Mouse (Mus musculus) embryonic facial prominence, embryonic 14.5 days (tissue): ENCODE data around the gene Ctse. TPM values are rescaled to one million over a fixed set of nuclear protein-coding genes. Genes with fewer than 3 reads are reported as not detected.

ENCODE experiments used
- ATAC-seq: fragments of 200-750 bp; cut with Nextera tagmentation; 2 replicates; pipeline ENCODE4 v1.8.0; 2017; ENCODE audit warnings: low read depth, moderate number of reproducible peaks, moderate TSS enrichment
- DNase-seq: peaks from one replicate; pipeline ENCODE4 v3.0.0-alpha.2; 2015; ENCODE audit warnings: low spot score
- H3K27ac ChIP-seq: fragments of 300-500 bp; sonication (generic); replicated peaks from 2 replicates; pipeline ENCODE4 v1.5.1; 2014; ENCODE audit warnings: low read depth, mild to moderate bottlenecking, low read length, moderate library complexity
- H3K27me3 ChIP-seq: fragments of 300-500 bp; sonication (generic); replicated peaks from 2 replicates; pipeline ENCODE4 v1.6.1; 2014; ENCODE audit warnings: low read length; ENCODE audit not compliant: control insufficient read depth, insufficient read depth
- H3K36me3 ChIP-seq: fragments of 300-500 bp; sonication (generic); 2 replicates; pipeline ENCODE4 v1.6.1; 2014; ENCODE audit warnings: low read length, mixed read lengths; ENCODE audit not compliant: control insufficient read depth, insufficient read depth
- H3K4me1 ChIP-seq: fragments of 300-500 bp; sonication (generic); 2 replicates; pipeline ENCODE4 v1.6.1; 2014; ENCODE audit warnings: antibody characterized with exemption, low read length; ENCODE audit not compliant: control insufficient read depth, insufficient read depth
- H3K4me2 ChIP-seq: fragments of 300-500 bp; sonication (generic); 2 replicates; pipeline ENCODE4 v1.6.1; 2014; ENCODE audit warnings: low read depth, mild to moderate bottlenecking, low read length, moderate library complexity, mixed read lengths
- H3K4me3 ChIP-seq: fragments of 300-500 bp; sonication (generic); 2 replicates; pipeline ENCODE4 v1.5.1; 2014; ENCODE audit warnings: low read depth, mild to moderate bottlenecking, low read length
- H3K9ac ChIP-seq: fragments of 300-500 bp; sonication (generic); 2 replicates; pipeline ENCODE4 v1.6.1; 2014; ENCODE audit warnings: low read depth, mild to moderate bottlenecking, low read length, moderate library complexity, mixed read lengths
- H3K9me3 ChIP-seq: fragments of 300-500 bp; sonication (generic); 2 replicates; pipeline ENCODE4 v1.6.1; 2016; ENCODE audit warnings: low read length; ENCODE audit not compliant: control insufficient read depth
- WGBS: fragments of 180-500 bp; shearing (Covaris S2); extraction: QIAGEN DNeasy Blood & Tissue Kit; methylation state at CpG from one replicate; pipeline ENCODE4 v1.1.7; 2014; 5-methylcytosine and 5-hydroxymethylcytosine counted together
- polyA plus RNA-seq: library from polyadenylated mRNA; unstranded; fragments of >200 nt; fragmentation: Nextera tagmentation; extraction: Ambion mirVana; gene quantifications from 2 replicates; pipeline ENCODE4 v1.2.1, GENCODE M21; 2014

The Ctse gene
- polyA plus RNA-seq, 1 experiment from 2014 or later, result 0.15 TPM

- no peaks in the 10 kb centered on the region for H3K27me3 ChIP-seq
- no peaks in the 10 kb centered on the region for H3K9me3 ChIP-seq
- 82% methylated on average over 9 of the region's 9 CpGs for WGBS
- ATAC-seq (no peak), DNase-seq (no peak)
- H3K4me2 ChIP-seq, result no peak overlapping the region
- no peaks in the 10 kb centered on the region for H3K36me3 ChIP-seq
- no peak overlapping the region for H3K27ac ChIP-seq
- no peak overlapping the region for H3K4me3 ChIP-seq
- H3K9ac ChIP-seq, result no peak overlapping the region
- H3K4me1 ChIP-seq, result no peaks in the 10 kb centered on the region
These were observed 675 bp downstream of the Ctse start for GRCm38 (mm10) chr1:131638541-131639421.

DNA sequence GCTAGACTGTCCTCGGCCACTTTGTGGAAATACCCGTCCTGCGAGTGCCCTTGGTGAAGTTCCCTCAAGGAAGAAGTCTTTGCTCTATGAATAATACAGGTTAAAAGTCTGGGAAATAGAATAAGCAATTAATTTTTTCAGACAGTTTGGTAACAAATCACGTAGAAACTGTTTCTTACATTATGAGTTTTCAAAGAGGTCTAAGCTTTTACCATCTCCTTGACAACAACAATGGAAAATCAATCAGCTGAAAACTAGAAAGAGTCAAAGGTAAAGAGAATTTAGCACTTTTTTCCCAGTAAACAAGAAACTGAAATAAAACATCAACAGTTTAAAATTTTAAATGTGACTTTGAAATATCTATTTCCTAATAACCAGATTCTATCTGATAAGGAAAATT is 2.0 kb downstream of the Ctse start:
- 77% methylated on average over 4 of the region's 4 CpGs for WGBS
- Histone ChIP-seq H3K9me3 (no peaks in the 10 kb centered on the region), H3K4me1 (no peaks in the 10 kb centered on the region), H3K9ac (no peak overlapping the region), H3K27me3 (no peaks in the 10 kb centered on the region), H3K36me3 (no peaks in the 10 kb centered on the region), H3K27ac (no peak overlapping the region), H3K4me3 (no peak overlapping the region), H3K4me2 (no peak overlapping the region)
- DNase-seq (no peak), ATAC-seq (no peak)

DNA sequence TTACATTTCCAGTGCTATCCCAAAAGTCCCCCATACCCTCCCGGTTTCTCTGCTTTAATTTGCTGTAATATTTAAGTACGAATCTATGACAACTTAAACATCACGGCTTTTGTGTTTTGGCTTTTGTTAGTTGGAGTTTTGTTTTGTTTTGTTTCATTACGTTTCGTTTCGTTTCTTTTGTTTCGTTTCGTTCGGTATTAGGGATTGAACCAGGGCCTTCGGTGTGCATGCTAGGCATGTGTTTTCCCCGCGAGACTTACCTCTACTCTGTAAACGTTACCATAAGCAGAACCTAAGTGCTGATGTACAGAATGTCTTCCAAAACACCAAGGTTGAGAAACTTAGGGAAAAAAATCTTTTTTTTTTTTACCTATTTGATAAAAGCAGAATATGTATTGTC is 3.5 kb downstream of the Ctse start:
- H3K9me3 ChIP-seq, result no peaks in the 10 kb centered on the region
- H3K4me1 ChIP-seq, result no peaks in the 10 kb centered on the region
- no peak for DNase-seq
- no peak overlapping the region for H3K4me3 ChIP-seq
- H3K9ac ChIP-seq, result no peak overlapping the region
- H3K27ac ChIP-seq, result no peak overlapping the region
- no peaks in the 10 kb centered on the region for H3K36me3 ChIP-seq
- no peak overlapping the region for H3K4me2 ChIP-seq
- WGBS, result 92% methylated on average over 13 of the region's 13 CpGs
- no peaks in the 10 kb centered on the region for H3K27me3 ChIP-seq
- no peak for ATAC-seq

DNA sequence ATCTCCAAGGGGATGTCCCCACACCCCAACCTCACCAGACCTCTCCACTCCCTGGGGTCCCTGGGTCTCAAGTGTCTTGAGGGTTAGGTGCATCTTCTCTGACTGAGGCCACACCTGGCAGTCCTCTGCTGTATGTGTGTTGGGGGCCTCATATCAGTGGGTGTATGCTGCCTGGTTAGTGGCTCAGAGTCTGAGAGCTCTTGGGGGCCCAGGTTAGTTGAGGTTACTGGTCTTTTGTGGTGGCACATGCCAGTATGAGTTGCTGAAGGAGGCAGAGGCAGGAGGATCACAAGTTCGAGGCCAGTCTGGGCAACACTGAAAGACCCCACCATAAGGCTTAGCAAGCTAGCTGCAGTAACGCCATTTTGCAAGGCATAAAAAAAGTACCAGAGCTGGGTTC is 4.1 kb downstream of the Ctse start:
- no peaks in the 10 kb centered on the region for H3K4me1 ChIP-seq
- H3K9ac ChIP-seq, result no peak overlapping the region
- no peaks in the 10 kb centered on the region for H3K36me3 ChIP-seq
- no peaks in the 10 kb centered on the region for H3K9me3 ChIP-seq
- no peak overlapping the region for H3K27ac ChIP-seq
- 90% methylated on average over 2 of the region's 2 CpGs for WGBS
- no peak overlapping the region for H3K4me3 ChIP-seq
- ATAC-seq (no peak), DNase-seq (no peak)
- no peaks in the 10 kb centered on the region for H3K27me3 ChIP-seq
- H3K4me2 ChIP-seq, result no peak overlapping the region

GRCm38 (mm10) chr1:131652670-131653443 is 14.8 kb downstream of the Ctse start:
- DNase-seq, result no peak
- WGBS, result 74% methylated on average over 12 of the region's 12 CpGs
- Histone ChIP-seq H3K27ac (no peak overlapping the region), H3K4me3 (no peak overlapping the region), H3K4me2 (no peak overlapping the region), H3K36me3 (no peaks in the 10 kb centered on the region), H3K4me1 (peaks cover 5% of the 10 kb centered on the region; the same call in 1 of the 2 replicates), H3K9me3 (no peaks in the 10 kb centered on the region), H3K27me3 (no peaks in the 10 kb centered on the region), H3K9ac (no peak overlapping the region)
- ATAC-seq, result no peak

DNA sequence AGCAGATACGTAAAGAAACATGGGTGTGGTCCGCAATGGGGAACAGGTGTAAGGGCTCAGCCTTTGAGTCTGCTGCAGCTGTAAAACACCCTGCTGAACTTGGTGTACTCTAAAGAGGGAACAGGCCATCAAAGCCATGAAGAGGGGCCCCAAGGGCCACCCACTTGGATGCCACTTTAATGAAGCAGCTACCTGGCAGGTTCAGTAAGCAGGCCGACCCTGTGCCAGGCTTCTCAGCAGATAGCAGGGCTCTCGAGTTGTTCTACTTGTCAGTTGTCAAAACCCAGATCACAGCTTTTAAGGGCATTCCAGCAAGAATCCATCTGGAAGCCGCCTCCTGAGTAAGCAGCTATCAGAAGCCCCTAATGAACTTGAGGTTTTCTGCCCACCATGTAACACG is 17.5 kb downstream of the Ctse start:
- ATAC-seq (no peak), DNase-seq (no peak)
- no peak overlapping the region for H3K4me2 ChIP-seq

GRCm38 (mm10) chr1:131657945-131658354 is 19.8 kb downstream of the Ctse start:
- Histone ChIP-seq H3K4me1 (peaks cover 5% of the 10 kb centered on the region; the same call in 1 of the 2 replicates), H3K27ac (peak overlapping the region; percentile 73), H3K4me2 (peak overlapping the region; percentile 50), H3K4me3 (peak overlapping the region; percentile 18), H3K27me3 (no peaks in the 10 kb centered on the region), H3K9me3 (no peaks in the 10 kb centered on the region), H3K9ac (peak overlapping the region; percentile 47), H3K36me3 (no peaks in the 10 kb centered on the region)
- 1% methylated on average over 11 of the region's 11 CpGs for WGBS
- ATAC-seq (peak; percentile 93), DNase-seq (peak; percentile 97)

More for the DNA sequence above, 17.5 kb downstream of the Ctse start:
- Histone ChIP-seq H3K9me3 (no peaks in the 10 kb centered on the region), H3K9ac (no peak overlapping the region), H3K27me3 (no peaks in the 10 kb centered on the region), H3K27ac (no peak overlapping the region), H3K4me1 (peaks cover 5% of the 10 kb centered on the region; the same call in 1 of the 2 replicates), H3K36me3 (no peaks in the 10 kb centered on the region), H3K4me3 (no peak overlapping the region)
- 75% methylated on average over 6 of the region's 6 CpGs for WGBS

GRCm38 (mm10) chr1:131659512-131660085 is 21.5 kb downstream of the Ctse start:
- Histone ChIP-seq H3K9ac (no peak overlapping the region), H3K36me3 (no peaks in the 10 kb centered on the region), H3K9me3 (no peaks in the 10 kb centered on the region), H3K4me3 (no peak overlapping the region), H3K27me3 (no peaks in the 10 kb centered on the region), H3K4me1 (peaks cover 5% of the 10 kb centered on the region; the same call in 1 of the 2 replicates), H3K4me2 (no peak overlapping the region), H3K27ac (no peak overlapping the region)
- WGBS, result 77% methylated on average over 5 of the region's 5 CpGs
- ATAC-seq, result no peak; the same call in 1 of the 2 replicates
- DNase-seq, result peak; percentile 9
